In genomic region chr14:54211199-54211598, GRCm38 (mm10) we compare ENCODE assay signal across 24 mouse cellular contexts.
"Had no signal": no experiment of that assay in that cellular context is flagged by ENCODE, and none has a peak within 500 bp of the region (broad histone marks: within the 10 kb centered on the region; RNA-seq: fewer than 3 reads in every experiment).

No protein-coding gene starts in this region.

- H3K4me1 ChIP-seq: limb, embryonic 13.5 days; midbrain, embryonic 13.5 days; neural tube, embryonic 12.5 days had no signal

- H3K9me3 ChIP-seq: kidney, embryonic 15.5 days; limb, embryonic 10.5 days; limb, embryonic 13.5 days; liver, embryonic 12.5 days; liver, embryonic 15.5 days; lung, embryonic 15.5 days; megakaryocyte, embryonic 14.5 days; midbrain, embryonic 10.5 days; midbrain, embryonic 13.5 days; neural tube, embryonic 12.5 days; neural tube, embryonic 15.5 days had no signal

- H3K36me3 ChIP-seq: kidney, embryonic 15.5 days; limb, embryonic 10.5 days; limb, embryonic 13.5 days; liver, embryonic 12.5 days; liver, embryonic 15.5 days; lung, embryonic 15.5 days; midbrain, embryonic 10.5 days; midbrain, embryonic 13.5 days; neural tube, embryonic 12.5 days; neural tube, embryonic 15.5 days had no signal

- ATAC-seq: liver, embryonic 12.5 days; midbrain, embryonic 13.5 days; midbrain, embryonic 16.5 days had no signal

- H3K27ac ChIP-seq: kidney, embryonic 15.5 days; limb, embryonic 10.5 days; limb, embryonic 13.5 days; liver, embryonic 12.5 days; liver, embryonic 15.5 days; lung, embryonic 15.5 days; midbrain, embryonic 10.5 days; midbrain, embryonic 13.5 days; neural tube, embryonic 12.5 days; neural tube, embryonic 15.5 days; stomach, postnatal 0 days had no signal

- DNase-seq: kidney, adult 18-20 months; kidney, postnatal 10 days; kidney, postnatal 36 days; liver; lung, adult 18-20 months; lung, postnatal 10 days; lung, postnatal 36 days; retina, postnatal 1 day; right cerebral cortex, postnatal 25 days; spleen, adult 18-20 months had no signal

- H3K9ac ChIP-seq: kidney, embryonic 15.5 days; limb, embryonic 13.5 days; liver, embryonic 12.5 days; liver, embryonic 15.5 days; lung, embryonic 15.5 days; midbrain, embryonic 13.5 days; neural tube, embryonic 12.5 days; neural tube, embryonic 15.5 days had no signal

- H3K27me3 ChIP-seq: kidney, embryonic 15.5 days; limb, embryonic 13.5 days; lung, embryonic 15.5 days; midbrain, embryonic 13.5 days; neural tube, embryonic 12.5 days; neural tube, embryonic 15.5 days had no signal

- H3K4me2 ChIP-seq: kidney, embryonic 15.5 days; limb, embryonic 13.5 days; liver, embryonic 12.5 days; liver, embryonic 15.5 days; lung, embryonic 15.5 days; midbrain, embryonic 13.5 days; neural tube, embryonic 12.5 days; neural tube, embryonic 15.5 days had no signal

- H3K4me3 ChIP-seq: kidney, embryonic 15.5 days; limb, embryonic 10.5 days; limb, embryonic 13.5 days; liver, embryonic 12.5 days; liver, embryonic 15.5 days; lung, embryonic 15.5 days; megakaryocyte, embryonic 14.5 days; midbrain, embryonic 10.5 days; midbrain, embryonic 13.5 days; myocyte; neural tube, embryonic 12.5 days; neural tube, embryonic 15.5 days had no signal
